Mouse (Mus musculus) heart, adult 2 months (tissue): Measurements from ENCODE around the gene Ptprm.

Source experiments
- CTCF ChIP-seq: fragments of 200-600 bp; IDR thresholded peaks from 2 replicates; pipeline ENCODE4 v1.8.1; 2022; ENCODE audit warnings: antibody characterized with exemption, mild to moderate bottlenecking, moderate library complexity
- EP300 ChIP-seq: fragments of 200-500 bp; IDR thresholded peaks from 2 replicates; pipeline ENCODE4 v1.6.1; 2011; ENCODE audit warnings: low read depth, low read length, control low read depth; ENCODE audit not compliant: insufficient read depth
- POLR2A ChIP-seq: fragments of 200-500 bp; IDR thresholded peaks from 2 replicates; pipeline ENCODE4 v1.6.1; 2011; ENCODE audit warnings: mild to moderate bottlenecking, low read depth, low read length, control low read depth; ENCODE audit not compliant: insufficient read depth

- TF ChIP-seq CTCF, result no peak
- TF ChIP-seq EP300, result no peak
- TF ChIP-seq POLR2A, result no peak
Measured at GRCm38 (mm10) chr17:67268475-67269080, 85.7 kb downstream of the Ptprm start.
